Comparison of ENCODE assay signal across 25 mouse cellular contexts in genomic region chr13:10239825-10240224, GRCm38 (mm10).
DNase-seq lines count a peak whose midpoint lies in the region; ATAC-seq lines count a peak whose summit lies in the region.
"Had no signal": no experiment of that assay in that cellular context is flagged by ENCODE, and none has a peak within 500 bp of the region (broad histone marks: within the 10 kb centered on the region; RNA-seq: fewer than 3 reads in every experiment).

No protein-coding gene starts in this region.

- WGBS in embryonic facial prominence, embryonic 14.5 days = 64% methylated on average over 4 of the region's 4 CpGs
- 83% methylated on average over 4 of the region's 4 CpGs for WGBS in embryonic facial prominence, embryonic 10.5 days
- WGBS in limb, embryonic 13.5 days = 71% methylated on average over 4 of the region's 4 CpGs
- WGBS in limb, embryonic 10.5 days = 89% methylated on average over 4 of the region's 4 CpGs

- no peaks in the 10 kb centered on the region for H3K27me3 ChIP-seq in embryonic facial prominence, embryonic 14.5 days (replicated peaks; ENCODE audit: control insufficient read depth, insufficient read depth, low read length)
- no peaks in the 10 kb centered on the region for H3K27me3 ChIP-seq in embryonic facial prominence, embryonic 10.5 days (replicated peaks; ENCODE audit: low read depth, poor library complexity, severe bottlenecking)
- no peaks in the 10 kb centered on the region for H3K27me3 ChIP-seq in limb, embryonic 13.5 days
- H3K27me3 ChIP-seq in limb, embryonic 10.5 days (ENCODE audit: low read depth, poor library complexity, severe bottlenecking) = no peaks in the 10 kb centered on the region
- H3K27me3 ChIP-seq: CH12.LX; embryonic facial prominence, embryonic 12.5 days; forebrain, embryonic 13.5 days; forebrain, embryonic 15.5 days had no signal

- no peak overlapping the region for H3K9ac ChIP-seq in embryonic facial prominence, embryonic 14.5 days (ENCODE audit: low read depth, low read length)
- no peak overlapping the region for H3K9ac ChIP-seq in limb, embryonic 13.5 days
- H3K9ac ChIP-seq: embryonic facial prominence, embryonic 12.5 days; forebrain, embryonic 13.5 days; forebrain, embryonic 15.5 days; forebrain, postnatal 0 days had no signal

- no peak overlapping the region for H3K4me3 ChIP-seq in embryonic facial prominence, embryonic 14.5 days (ENCODE audit: low read depth, low read length)
- no peak overlapping the region for H3K4me3 ChIP-seq in embryonic facial prominence, embryonic 10.5 days
- H3K4me3 ChIP-seq in limb, embryonic 13.5 days = no peak overlapping the region
- no peak overlapping the region for H3K4me3 ChIP-seq in limb, embryonic 10.5 days
- H3K4me3 ChIP-seq: embryonic facial prominence, embryonic 12.5 days; forebrain, embryonic 13.5 days; forebrain, embryonic 15.5 days had no signal

- ATAC-seq in embryonic facial prominence, embryonic 14.5 days (ENCODE audit: low read depth) = peak; percentile 70
- ATAC-seq in limb, embryonic 13.5 days (ENCODE audit: low FRiP score, low read depth) = peak; percentile 53; the same call in 1 of the 2 replicates
- ATAC-seq: CD4-positive, CD25-positive, alpha-beta regulatory T cell, adult 4 months; forebrain, embryonic 13.5 days; forebrain, embryonic 15.5 days; forebrain, postnatal 0 days had no signal

- H3K36me3 ChIP-seq in embryonic facial prominence, embryonic 14.5 days (ENCODE audit: control insufficient read depth, insufficient read depth, low read length) = no peaks in the 10 kb centered on the region
- no peaks in the 10 kb centered on the region for H3K36me3 ChIP-seq in embryonic facial prominence, embryonic 10.5 days (replicated peaks)
- no peaks in the 10 kb centered on the region for H3K36me3 ChIP-seq in limb, embryonic 13.5 days
- no peaks in the 10 kb centered on the region for H3K36me3 ChIP-seq in limb, embryonic 10.5 days
- H3K36me3 ChIP-seq: embryonic facial prominence, embryonic 12.5 days; forebrain, embryonic 15.5 days; G1E had no signal

- H3K27ac ChIP-seq in embryonic facial prominence, embryonic 14.5 days (replicated peaks; ENCODE audit: low read depth, low read length) = no peak overlapping the region
- no peak overlapping the region for H3K27ac ChIP-seq in embryonic facial prominence, embryonic 10.5 days (replicated peaks)
- no peak overlapping the region for H3K27ac ChIP-seq in limb, embryonic 13.5 days
- H3K27ac ChIP-seq in limb, embryonic 10.5 days = no peak overlapping the region
- H3K27ac ChIP-seq: embryonic facial prominence, embryonic 12.5 days; forebrain, embryonic 13.5 days; forebrain, embryonic 15.5 days had no signal

- DNase-seq in embryonic facial prominence, embryonic 14.5 days (ENCODE audit: low spot score) = peak; percentile 57
- DNase-seq in embryonic facial prominence, embryonic 10.5 days (ENCODE audit: low spot score) = no peak
- DNase-seq in limb, embryonic 10.5 days (ENCODE audit: low spot score) = no peak
- peak; percentile 6 for DNase-seq in mesoderm, embryonic 11.5 days (ENCODE audit: low read depth, low spot score)
- no peak for DNase-seq in left cerebral cortex, adult 18-20 months (ENCODE audit: low spot score in 2 of 2)
- DNase-seq in MN1 (ENCODE audit: low spot score) = no peak
- DNase-seq: adrenal gland, adult 2 months; adrenal gland, postnatal 10 days; adrenal gland, postnatal 25 days; B cell, adult 2 months; cerebellum, adult 11 months; cerebellum, adult 18-20 months; cerebellum, adult 8-10 months; cerebellum, adult 9-11 months; cerebellum, postnatal 14 days; cerebellum, postnatal 36 days; embryo, embryonic 11 days; forebrain, postnatal 0 days had no signal

- H3K9me3 ChIP-seq in embryonic facial prominence, embryonic 14.5 days (ENCODE audit: control insufficient read depth, low read length) = no peaks in the 10 kb centered on the region
- no peaks in the 10 kb centered on the region for H3K9me3 ChIP-seq in embryonic facial prominence, embryonic 10.5 days
- no peaks in the 10 kb centered on the region for H3K9me3 ChIP-seq in limb, embryonic 13.5 days
- H3K9me3 ChIP-seq in limb, embryonic 10.5 days (replicated peaks) = no peaks in the 10 kb centered on the region
- H3K9me3 ChIP-seq: embryonic facial prominence, embryonic 12.5 days; forebrain, embryonic 13.5 days; forebrain, embryonic 15.5 days; G1E had no signal

- no peaks in the 10 kb centered on the region for H3K4me1 ChIP-seq in embryonic facial prominence, embryonic 14.5 days (ENCODE audit: control insufficient read depth, insufficient read depth, low read length)
- H3K4me1 ChIP-seq in embryonic facial prominence, embryonic 10.5 days = no peaks in the 10 kb centered on the region
- no peaks in the 10 kb centered on the region for H3K4me1 ChIP-seq in limb, embryonic 13.5 days
- H3K4me1 ChIP-seq in limb, embryonic 10.5 days = no peaks in the 10 kb centered on the region
- H3K4me1 ChIP-seq: embryonic facial prominence, embryonic 12.5 days; forebrain, embryonic 13.5 days; forebrain, embryonic 15.5 days had no signal

- no peak overlapping the region for H3K4me2 ChIP-seq in embryonic facial prominence, embryonic 14.5 days (ENCODE audit: low read depth, low read length)
- no peak overlapping the region for H3K4me2 ChIP-seq in limb, embryonic 13.5 days (replicated peaks)
- H3K4me2 ChIP-seq: embryonic facial prominence, embryonic 12.5 days; forebrain, embryonic 13.5 days; forebrain, embryonic 15.5 days had no signal

Comparison
In these comparisons a context has a peak if more than half of its experiments do, and no peak if none do; other contexts are left out.
1. DNase-seq: peak in embryonic facial prominence, embryonic 14.5 days (single experiment) and mesoderm, embryonic 11.5 days (single experiment); none in embryonic facial prominence, embryonic 10.5 days (single experiment), limb, embryonic 10.5 days (single experiment), left cerebral cortex, adult 18-20 months (0 of 2) and MN1 (single experiment).